Mouse (Mus musculus): ENCODE data around the gene Nphp1.

- TF ChIP-seq POLR2AphosphoS2 (IDR thresholded peaks at IDR 0.05; ENCODE audit: insufficient read length, low read depth) (no peak), POLR2A (IDR thresholded peaks at IDR 0.05; ENCODE audit: insufficient read length, low read depth) (no peak), E2F4 (IDR thresholded peaks at IDR 0.05; ENCODE audit: insufficient read depth) (no peak), REST (IDR thresholded peaks at IDR 0.05; ENCODE audit: insufficient read depth, insufficient read length) (no peak)
Observed at GRCm38 (mm10) chr2:127730301-127730997, 58.2 kb downstream of the Nphp1 start.

Measured in myocyte (in vitro differentiated cells).